9 mouse cellular contexts compared by ENCODE assay signal in genomic region chr6:52313391-52314303, GRCm38 (mm10). TPM values are rescaled to one million over a fixed set of nuclear protein-coding genes. Genes with fewer than 3 reads are reported as not detected.
DNase-seq lines count a peak whose midpoint lies in the region; ATAC-seq and TF ChIP-seq lines count a peak whose summit lies in the region.
"Had no signal": no experiment of that assay in that cellular context is flagged by ENCODE, and none has a peak within 500 bp of the region (broad histone marks: within the 10 kb centered on the region; RNA-seq: fewer than 3 reads in every experiment).

TSS of gene Evx1 (plus strand) at chr6:52313498.

- H3K4me2 ChIP-seq in heart, embryonic 11.5 days = peak within 1 kb of the TSS; percentile 47
- peak within 1 kb of the TSS; percentile 6; the same call in 1 of the 2 replicates for H3K4me2 ChIP-seq in midbrain, embryonic 13.5 days (replicated peaks)

- in situ Hi-C loops in ES-E14 (cut with MboI; ENCODE audit: low sequenced_read_pairs in 2 of 2, unreplicated experiment in 2 of 2) = loop anchor here (5.0 to 10.0 kb wide), 6 partner anchors 46 to 1139 kb away; partner anchors contain the start of genes 5730596B20Rik (in 1 of the 2) and Hoxa2 (in 1 of the 2)

- peak within 1 kb of the TSS; percentile 27 for H3K4me3 ChIP-seq in heart, embryonic 11.5 days (ENCODE audit: low read depth, low read length)
- H3K4me3 ChIP-seq in ES-E14 (ENCODE audit: insufficient read depth in 1 of 2, low read depth in 1 of 2, low read length in 2 of 2, poor library complexity in 1 of 2, severe bottlenecking in 1 of 2) = peak within 1 kb of the TSS; percentile 31 to 40
- peak within 1 kb of the TSS; percentile 39 for H3K4me3 ChIP-seq in hindbrain, embryonic 10.5 days
- H3K4me3 ChIP-seq in midbrain, embryonic 13.5 days (replicated peaks) = peak within 1 kb of the TSS; percentile 24
- H3K4me3 ChIP-seq: layer of hippocampus, adult 2 months had no signal

- H3K27ac ChIP-seq in heart, embryonic 11.5 days (ENCODE audit: low read depth, low read length) = no peak within 1 kb of the TSS
- no peak within 1 kb of the TSS for H3K27ac ChIP-seq in ES-E14 (ENCODE audit: insufficient read depth, low read depth, low read length, poor library complexity, severe bottlenecking)
- H3K27ac ChIP-seq in hindbrain, embryonic 10.5 days = peak within 1 kb of the TSS; percentile 62
- no peak within 1 kb of the TSS; the same call in 1 of the 2 replicates for H3K27ac ChIP-seq in midbrain, embryonic 13.5 days
- H3K27ac ChIP-seq: layer of hippocampus, adult 2 months had no signal

- H3K4me1 ChIP-seq in heart, embryonic 11.5 days (ENCODE audit: control insufficient read depth, insufficient read depth, low read length) = peaks cover 13% of the 10 kb centered on the region
- peaks cover 0 to 18% of the 10 kb centered on the region in 2 experiments; a peak in 1 of 4 replicates for H3K4me1 ChIP-seq in ES-E14 (ENCODE audit: control insufficient read depth in 2 of 2, insufficient read depth in 2 of 2, low read length in 2 of 2, poor library complexity in 1 of 2)
- peaks cover 27% of the 10 kb centered on the region for H3K4me1 ChIP-seq in hindbrain, embryonic 10.5 days (replicated peaks)
- peaks cover 16% of the 10 kb centered on the region for H3K4me1 ChIP-seq in midbrain, embryonic 13.5 days (replicated peaks)

- H3K9me3 ChIP-seq in heart, embryonic 11.5 days (replicated peaks; ENCODE audit: control insufficient read depth, low read length) = no peaks in the 10 kb centered on the region
- no peaks in the 10 kb centered on the region for H3K9me3 ChIP-seq in ES-E14 (ENCODE audit: control insufficient read depth, insufficient read depth, low read depth, low read length)
- H3K9me3 ChIP-seq in hindbrain, embryonic 10.5 days = no peaks in the 10 kb centered on the region
- no peaks in the 10 kb centered on the region for H3K9me3 ChIP-seq in midbrain, embryonic 13.5 days

- no peak for DNase-seq in heart, postnatal 4 days
- no peak for DNase-seq in ES-E14 (ENCODE audit: low read depth, low spot score)
- DNase-seq in hindbrain, embryonic 10.5 days (ENCODE audit: low spot score) = peak; percentile 57
- no peak for DNase-seq in thymus, postnatal 4 days
- DNase-seq in gastrocnemius, postnatal 4 days (ENCODE audit: low spot score in 2 of 2) = no peak

- no peaks in the 10 kb centered on the region for H3K36me3 ChIP-seq in heart, embryonic 11.5 days (ENCODE audit: control insufficient read depth, insufficient read depth, low read length)
- no peaks in the 10 kb centered on the region for H3K36me3 ChIP-seq in ES-E14 (ENCODE audit: control insufficient read depth, insufficient read depth, low read length, poor library complexity, severe bottlenecking)
- H3K36me3 ChIP-seq in hindbrain, embryonic 10.5 days = no peaks in the 10 kb centered on the region
- no peaks in the 10 kb centered on the region for H3K36me3 ChIP-seq in midbrain, embryonic 13.5 days

- WGBS in heart, embryonic 11.5 days (ENCODE audit: insufficient replicate concordance) = 1% methylated on average over 59 of the region's 59 CpGs
- 1% methylated on average over 59 of the region's 59 CpGs for WGBS in hindbrain, embryonic 10.5 days
- WGBS in midbrain, embryonic 13.5 days = under 1% methylated on average over 59 of the region's 59 CpGs

- H3K9ac ChIP-seq in heart, embryonic 11.5 days (ENCODE audit: low read depth, low read length) = no peak within 1 kb of the TSS
- no peak within 1 kb of the TSS for H3K9ac ChIP-seq in ES-E14 (ENCODE audit: insufficient read depth, low read depth, low read length, poor library complexity, severe bottlenecking)
- no peak within 1 kb of the TSS for H3K9ac ChIP-seq in midbrain, embryonic 13.5 days (replicated peaks)

- ATAC-seq in heart, embryonic 11.5 days (replicated peaks; ENCODE audit: insufficient number of reproducible peaks, low FRiP score, low TSS enrichment) = 0 out of 2 replicates have a peak, but pooled peaks have one; percentile 7
- no peak for ATAC-seq in midbrain, embryonic 13.5 days
- ATAC-seq in activated CD4-positive, CD25-positive, alpha-beta regulatory T cell, adult 4 months = no peak

- peaks cover 93% of the 10 kb centered on the region for H3K27me3 ChIP-seq in heart, embryonic 11.5 days (ENCODE audit: control insufficient read depth, insufficient read depth, low read length)
- H3K27me3 ChIP-seq in hindbrain, embryonic 10.5 days (ENCODE audit: insufficient read depth, poor library complexity, severe bottlenecking) = peaks cover 100% of the 10 kb centered on the region
- H3K27me3 ChIP-seq in midbrain, embryonic 13.5 days = peaks cover 99% of the 10 kb centered on the region

TF ChIP-seq in ES-E14, 5 proteins besides CTCF, POLR2A, EP300 and RAD21:
- TF ChIP-seq CHD2 (IDR thresholded peaks at IDR 0.05; ENCODE audit: low read depth, low read length) (no peak), ZC3H11A (IDR thresholded peaks at IDR 0.05; ENCODE audit: borderline replicate concordance, low read depth, low read length) (no peak), ZNF384 (IDR thresholded peaks at IDR 0.05; ENCODE audit: low read depth, low read length) (no peak), MAFK (IDR thresholded peaks at IDR 0.05; ENCODE audit: insufficient read depth, low read depth, low read length) (no peak), HCFC1 (IDR thresholded peaks at IDR 0.05; ENCODE audit: borderline replicate concordance, insufficient read depth, low read length) (no peak)
TF ChIP-seq in ES-E14: peak in this region for 0.

RNA-seq across cellular contexts. Expression of gene Evx1, which starts in this region (rescaled TPM):
- polyA plus RNA-seq in heart, embryonic 11.5 days (2014; fragmentation: Nextera tagmentation; extraction: Ambion mirVana) = not detected in 2 replicates
- not detected for total RNA-seq in heart, postnatal 4 days (2021)
- 0.32 and 0.54 TPM in 2 replicates for total RNA-seq in ES-E14 (2012; rRNA removed)
- 2.3 and 4.3 TPM in 2 replicates for polyA plus RNA-seq in hindbrain, embryonic 10.5 days (2016; fragmentation: Nextera tagmentation; extraction: Ambion mirVana)
- polyA plus RNA-seq in midbrain, embryonic 13.5 days (2015; fragmentation: Nextera tagmentation; extraction: Ambion mirVana) = 0.50 and 0.93 TPM in 2 replicates
- not detected for polyA plus RNA-seq in activated CD4-positive, CD25-positive, alpha-beta regulatory T cell, adult 4 months (2017; shearing (Covaris generic))
- total RNA-seq in gastrocnemius, postnatal 4 days (2021) = not detected
- total RNA-seq: layer of hippocampus, adult 2 months had no signal

Comparison
In these comparisons a context has a peak if more than half of its experiments do, and no peak if none do; other contexts are left out.
1. Peak in ATAC-seq, H3K4me3 ChIP-seq and H3K4me2 ChIP-seq in heart, embryonic 11.5 days; RNA of the gene not detected or under 1 TPM.